Mouse (Mus musculus) hindbrain, embryonic 12.5 days (tissue): ENCODE results near the gene Znhit1. TPM values are rescaled to one million over a fixed set of nuclear protein-coding genes. Genes with fewer than 3 reads are reported as not detected.
A peak's percentile ranks its signal among the peaks of the same experiment; 100 is the strongest.

ENCODE experiments used
- microRNA counts: library from miRNA; unstranded; fragments of <30 nt; microRNA quantifications from one replicate; lab custom pipeline; 2017
- microRNA-seq: library from miRNA; unstranded; fragments of <30 nt; microRNA quantifications from one replicate; pipeline ENCODE4, GENCODE M21; 2017
- polyA plus RNA-seq: library from polyadenylated mRNA; unstranded; fragments of >200 nt; fragmentation: Nextera tagmentation; extraction: Ambion mirVana; gene quantifications from 2 replicates; pipeline ENCODE4 v1.2.1, GENCODE M21; 2016

Znhit1 gene
- polyA plus RNA-seq, 1 experiment from 2014 or later, result 103 TPM

MicroRNA genes within 50 kb of the gene (microRNA counts, 519-probe panel; counts per million panel counts)
- 470 counts per million, percentile 58 among the panel's probes with 10 or more counts for microRNA mmu-miR-702 (lab: Ali Mortazavi, UCI)

Small RNAs within 50 kb of the gene (microRNA-seq; reads per million reads assigned to microRNA genes)
- 113 reads per million, percentile 48 among the genes with 10 or more reads in this experiment for gene Mir702

Other genes with a start within 250 kb of the Znhit1 start
- gene Col26a1, start 104.8 kb downstream of the Znhit1 start, polyA plus RNA-seq, result 115 and 124 TPM in 2 replicates
- gene Ift22, start 79.9 kb downstream of the Znhit1 start, polyA plus RNA-seq, result 94.9 and 106 TPM in 2 replicates
- 294 and 324 TPM in 2 replicates for gene Fis1, start 34.7 kb downstream of the Znhit1 start, polyA plus RNA-seq
- 0.25 and 0.28 TPM in 2 replicates for gene Cldn15, start 21.4 kb downstream of the Znhit1 start, polyA plus RNA-seq
- gene Plod3, start 1.0 kb downstream of the Znhit1 start, polyA plus RNA-seq, result 43.3 and 44.7 TPM in 2 replicates
- 1.4 and 2.1 TPM in 2 replicates for gene Vgf, start 38.4 kb upstream of the Znhit1 start, polyA plus RNA-seq
- 183 and 186 TPM in 2 replicates for gene Ap1s1, start 58.1 kb upstream of the Znhit1 start, polyA plus RNA-seq
- 0.10 TPM in 1 of 2 replicates, not detected in the other for gene Serpine1, start 84.2 kb upstream of the Znhit1 start, polyA plus RNA-seq
- gene Trim56, start 128.2 kb upstream of the Znhit1 start, polyA plus RNA-seq, result 4.2 and 5.7 TPM in 2 replicates
- gene Muc3, start 161.3 kb upstream of the Znhit1 start, polyA plus RNA-seq, result not detected in 2 replicates
- not detected in 2 replicates for gene Muc3a, start 224.4 kb upstream of the Znhit1 start, polyA plus RNA-seq